Mouse (Mus musculus) adrenal gland, adult 18-20 months (tissue): Measurements from ENCODE around the gene Sox3. TPM values are rescaled to one million over a fixed set of nuclear protein-coding genes. Genes with fewer than 3 reads are reported as not detected.

Experiments
- DNase-seq, 2 experiments: peaks; one replicate each; pipeline ENCODE4 v3.0.0; 2021 to 2022; ENCODE audit warnings: low spot score in 2 of 2
- long read RNA-seq, 2 experiments: library from polyadenylated mRNA; stranded (forward); transcript quantifications; one replicate each; pipeline ENCODE4 v2.0.0; 2021
- total RNA-seq, 2 experiments: library from RNA; stranded (reverse); gene quantifications; 1 replicate in 1 of 2; 2 replicates in 1 of 2; pipeline ENCODE4 v1.2.3; 2021

The Sox3 gene
- total RNA-seq, result not detected
- long read RNA-seq, experiment 1, result 0 reads
- long read RNA-seq, experiment 2, result 0 reads

- DNase-seq, result no peak
Observed at GRCm38 (mm10) chrX:60892801-60893681, at the start of gene Sox3. TSS of gene Sox3 (minus strand) at chrX:60893430.

GRCm38 (mm10) chrX:60940225-60940624 is 47.0 kb upstream of the Sox3 start:
- DNase-seq, result no peak

GRCm38 (mm10) chrX:60899546-60899945 is 6.3 kb upstream of the Sox3 start:
- no peak for DNase-seq

- no peak for DNase-seq
Observed at GRCm38 (mm10) chrX:60898641-60899040, 5.4 kb upstream of the Sox3 start.

GRCm38 (mm10) chrX:60896296-60896695 is 3.1 kb upstream of the Sox3 start:
- DNase-seq, result no peak

- no peak for DNase-seq
Observed at GRCm38 (mm10) chrX:60895416-60895815, 2.2 kb upstream of the Sox3 start.

GRCm38 (mm10) chrX:60893720-60894543 is 702 bp upstream of the Sox3 start:
- no peak for DNase-seq

- DNase-seq, result no peak
Observed at GRCm38 (mm10) chrX:60892098-60892800, 981 bp downstream of the Sox3 start.

GRCm38 (mm10) chrX:60891329-60892095 is 1.7 kb downstream of the Sox3 start:
- DNase-seq, result no peak

GRCm38 (mm10) chrX:60890651-60891050 is 2.6 kb downstream of the Sox3 start:
- DNase-seq, result no peak

GRCm38 (mm10) chrX:60889956-60890485 is 3.2 kb downstream of the Sox3 start:
- no peak for DNase-seq
